Mouse (Mus musculus) heart, embryonic 13.5 days (tissue): ENCODE results near the gene Wdr37. TPM values are rescaled to one million over a fixed set of nuclear protein-coding genes. Genes with fewer than 3 reads are reported as not detected.
A peak's percentile ranks its signal among the peaks of the same experiment; 100 is the strongest.
"Not testable (repeated sequence)": the region's sequence is repeated elsewhere in the genome, so short reads cannot be mapped to it uniquely, and the experiment has no call there.

ENCODE experiments used
- ATAC-seq: fragments of 200-750 bp; cut with Nextera tagmentation; 2 replicates; pipeline ENCODE4 v1.8.0; 2017; ENCODE audit warnings: moderate TSS enrichment; ENCODE audit not compliant: insufficient number of reproducible peaks, low FRiP score, low TSS enrichment; ENCODE audit errors: extremely low read depth
- H3K27ac ChIP-seq: fragments of 300-500 bp; sonication (generic); replicated peaks from 2 replicates; pipeline ENCODE4 v1.5.1; 2015; ENCODE audit warnings: moderate library complexity, mild to moderate bottlenecking, inconsistent platforms
- H3K27me3 ChIP-seq: fragments of 300-500 bp; sonication (generic); replicated peaks from 2 replicates; pipeline ENCODE4 v1.6.1; 2015; ENCODE audit warnings: mild to moderate bottlenecking, inconsistent platforms
- H3K36me3 ChIP-seq: fragments of 300-500 bp; sonication (generic); 2 replicates; pipeline ENCODE4 v1.6.1; 2015; ENCODE audit warnings: mild to moderate bottlenecking, inconsistent platforms
- H3K4me1 ChIP-seq: fragments of 300-500 bp; sonication (generic); 2 replicates; pipeline ENCODE4 v1.6.1; 2015; ENCODE audit warnings: inconsistent platforms
- H3K4me2 ChIP-seq: fragments of 300-500 bp; sonication (generic); 2 replicates; pipeline ENCODE4 v1.6.1; 2015; ENCODE audit warnings: inconsistent platforms, mild to moderate bottlenecking, moderate library complexity
- H3K4me3 ChIP-seq: fragments of 300-500 bp; sonication (generic); 2 replicates; pipeline ENCODE4 v1.5.1; 2015; ENCODE audit warnings: moderate library complexity, mild to moderate bottlenecking, inconsistent platforms
- H3K9ac ChIP-seq: fragments of 300-500 bp; sonication (generic); 2 replicates; pipeline ENCODE4 v1.6.1; 2015; ENCODE audit warnings: inconsistent platforms, mild to moderate bottlenecking, moderate library complexity
- H3K9me3 ChIP-seq: fragments of 300-500 bp; sonication (generic); 2 replicates; pipeline ENCODE4 v1.6.1; 2016; ENCODE audit warnings: inconsistent platforms
- WGBS: fragments of 180-500 bp; shearing (Covaris S2); methylation state at CpG from one replicate; pipeline ENCODE4 v1.1.7; 2015; ENCODE audit warnings: mixed read lengths; 5-methylcytosine and 5-hydroxymethylcytosine counted together
- polyA plus RNA-seq: library from polyadenylated mRNA; unstranded; fragments of >200 nt; fragmentation: Nextera tagmentation; extraction: Ambion mirVana; gene quantifications from 2 replicates; pipeline ENCODE4 v1.2.1, GENCODE M21; 2015

The Wdr37 gene
- polyA plus RNA-seq, 1 experiment from 2014 or later, result 15.6 TPM

DNA sequence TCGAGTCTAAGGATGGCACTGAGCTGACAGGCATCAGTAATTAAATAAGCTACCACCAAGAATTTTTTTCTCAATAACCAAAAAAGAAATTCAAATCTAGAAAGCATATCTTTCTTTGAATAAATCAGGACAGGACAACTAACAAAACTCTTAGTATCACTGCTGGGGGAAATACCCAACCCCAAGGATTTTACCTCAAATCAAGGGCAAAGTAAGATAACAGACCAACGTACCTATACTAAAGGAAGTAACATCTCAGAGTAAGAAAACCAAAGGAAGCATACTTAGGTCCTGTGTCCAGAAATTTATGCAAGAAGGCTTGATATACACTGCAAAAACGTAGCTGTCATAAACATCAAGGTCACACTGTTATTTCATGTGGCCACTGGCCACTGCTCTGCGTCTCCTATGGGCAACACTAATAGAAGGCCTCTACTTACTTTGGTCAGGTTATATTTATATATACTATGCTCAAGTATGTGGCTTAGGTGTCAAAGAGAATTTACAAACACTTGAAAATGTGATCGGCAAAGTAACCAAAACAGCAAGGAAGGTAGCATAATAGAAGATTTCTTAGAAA lies 2.0 kb downstream of the Wdr37 start:
- H3K4me3 ChIP-seq, result peak overlapping the region; percentile 95
- peak overlapping the region; percentile 84 for H3K4me2 ChIP-seq
- no peaks in the 10 kb centered on the region for H3K9me3 ChIP-seq
- H3K36me3 ChIP-seq, result peaks cover 18% of the 10 kb centered on the region
- H3K27me3 ChIP-seq, result no peaks in the 10 kb centered on the region
- WGBS, result 63% methylated on average over 5 of the region's 5 CpGs
- no peak for ATAC-seq
- H3K27ac ChIP-seq, result peak overlapping the region; percentile 99; the same call in 1 of the 2 replicates
- H3K9ac ChIP-seq, result peak overlapping the region; percentile 93
- H3K4me1 ChIP-seq, result peaks cover 17% of the 10 kb centered on the region

DNA sequence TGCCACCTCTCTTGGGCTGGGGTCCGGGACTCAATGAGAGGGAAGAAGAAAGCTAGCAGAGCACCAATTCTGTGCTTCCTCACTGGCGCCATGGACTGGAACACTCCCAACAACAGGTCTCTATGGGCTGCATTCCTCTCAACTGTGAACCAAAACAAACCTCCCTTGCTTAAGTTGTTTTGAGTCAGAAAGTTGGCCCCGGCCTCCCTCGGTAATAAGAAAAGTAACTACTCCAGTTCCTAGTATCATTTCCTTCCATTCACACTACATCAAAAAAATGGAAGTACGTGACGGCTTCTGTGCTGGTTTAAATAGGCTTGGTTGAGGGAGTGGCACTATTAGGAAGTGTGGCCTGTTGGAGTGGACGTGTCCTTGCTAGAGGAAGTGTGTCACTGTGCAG lies 5.1 kb downstream of the Wdr37 start:
- H3K9me3 ChIP-seq, result no peaks in the 10 kb centered on the region
- no peak overlapping the region for H3K27ac ChIP-seq
- H3K36me3 ChIP-seq, result peaks cover 24% of the 10 kb centered on the region
- H3K27me3 ChIP-seq, result no peaks in the 10 kb centered on the region
- no peak for ATAC-seq
- H3K4me3 ChIP-seq, result no peak overlapping the region
- H3K9ac ChIP-seq, result no peak overlapping the region
- 88% methylated on average over 7 of the region's 7 CpGs for WGBS
- H3K4me2 ChIP-seq, result no peak overlapping the region
- H3K4me1 ChIP-seq, result peaks cover 9% of the 10 kb centered on the region

- no peak overlapping the region for H3K9ac ChIP-seq
- H3K27me3 ChIP-seq, result no peaks in the 10 kb centered on the region
- H3K9me3 ChIP-seq, result no peaks in the 10 kb centered on the region
- no peak for ATAC-seq
- peaks cover 7% of the 10 kb centered on the region for H3K4me1 ChIP-seq
- no peak overlapping the region for H3K4me2 ChIP-seq
- H3K36me3 ChIP-seq, result peaks cover 34% of the 10 kb centered on the region
- H3K27ac ChIP-seq, result no peak overlapping the region
- no peak overlapping the region for H3K4me3 ChIP-seq
- WGBS, result 80% methylated on average over 3 of the region's 3 CpGs
Measured at GRCm38 (mm10) chr13:8864990-8865389, 6.7 kb downstream of the Wdr37 start.

- Histone ChIP-seq H3K9ac (no peak overlapping the region), H3K36me3 (peaks cover 42% of the 10 kb centered on the region), H3K4me1 (peaks cover 10% of the 10 kb centered on the region), H3K4me2 (no peak overlapping the region), H3K27me3 (no peaks in the 10 kb centered on the region), H3K27ac (no peak overlapping the region), H3K9me3 (no peaks in the 10 kb centered on the region), H3K4me3 (no peak overlapping the region)
- 78% methylated on average over 9 of the region's 9 CpGs for WGBS
- ATAC-seq, result no peak
Measured at GRCm38 (mm10) chr13:8860861-8861260, 10.8 kb downstream of the Wdr37 start.

- ATAC-seq, result no peak
- WGBS, result 56% methylated on average over 6 of the region's 6 CpGs
Measured at GRCm38 (mm10) chr13:8858453-8858852, 13.3 kb downstream of the Wdr37 start.

GRCm38 (mm10) chr13:8854769-8855168 lies 16.9 kb downstream of the Wdr37 start:
- Histone ChIP-seq H3K9me3 (no peaks in the 10 kb centered on the region), H3K4me1 (peaks cover 10% of the 10 kb centered on the region), H3K27ac (no peak overlapping the region), H3K4me3 (no peak overlapping the region), H3K9ac (no peak overlapping the region), H3K4me2 (no peak overlapping the region), H3K36me3 (peaks cover 56% of the 10 kb centered on the region), H3K27me3 (no peaks in the 10 kb centered on the region)
- WGBS, result 96% methylated on average over 2 of the region's 2 CpGs
- no peak for ATAC-seq

More at GRCm38 (mm10) chr13:8858453-8858852, 13.3 kb downstream of the Wdr37 start:
- Histone ChIP-seq H3K9me3 (no peaks in the 10 kb centered on the region), H3K4me2 (peak overlapping the region; percentile 21), H3K27me3 (no peaks in the 10 kb centered on the region), H3K4me3 (no peak overlapping the region), H3K4me1 (peaks cover 10% of the 10 kb centered on the region), H3K27ac (peak overlapping the region; percentile 46; the same call in 1 of the 2 replicates), H3K36me3 (peaks cover 55% of the 10 kb centered on the region), H3K9ac (no peak overlapping the region)

DNA sequence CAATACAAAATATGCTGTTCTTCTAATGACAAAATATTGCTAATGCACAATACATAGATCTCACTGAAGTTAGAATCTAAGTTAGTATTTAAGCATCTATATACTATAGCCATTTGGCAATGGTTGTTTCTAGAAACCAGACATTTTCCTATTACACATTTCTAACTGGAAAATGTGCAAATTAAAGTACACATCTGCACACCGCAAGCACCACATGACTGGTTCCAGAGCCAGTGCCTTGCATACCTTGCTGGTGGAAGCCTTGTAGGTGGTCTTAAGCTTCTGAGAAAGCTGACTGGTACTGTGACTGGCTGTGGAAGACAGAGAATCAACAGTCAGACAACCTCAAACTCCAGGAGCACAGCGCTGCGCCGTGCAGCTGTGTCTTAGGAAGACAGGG lies 18.3 kb downstream of the Wdr37 start:
- Histone ChIP-seq H3K4me3 (no peak overlapping the region), H3K27ac (no peak overlapping the region), H3K9me3 (no peaks in the 10 kb centered on the region), H3K27me3 (no peaks in the 10 kb centered on the region), H3K4me2 (no peak overlapping the region), H3K9ac (no peak overlapping the region), H3K36me3 (peaks cover 58% of the 10 kb centered on the region), H3K4me1 (peaks cover 2% of the 10 kb centered on the region)
- 97% methylated on average over 4 of the region's 4 CpGs for WGBS
- no peak for ATAC-seq

GRCm38 (mm10) chr13:8849311-8849710 lies 22.4 kb downstream of the Wdr37 start:
- Histone ChIP-seq H3K4me2 (no peak overlapping the region), H3K27ac (no peak overlapping the region), H3K4me3 (no peak overlapping the region), H3K4me1 (no peaks in the 10 kb centered on the region), H3K27me3 (no peaks in the 10 kb centered on the region), H3K9me3 (no peaks in the 10 kb centered on the region), H3K36me3 (peaks cover 69% of the 10 kb centered on the region), H3K9ac (no peak overlapping the region)
- 23% methylated on average over 1 of the region's 1 CpGs for WGBS
- no peak for ATAC-seq

- ATAC-seq, result no peak
- H3K9ac ChIP-seq, result no peak overlapping the region
- WGBS, result 53% methylated on average over 2 of the region's 2 CpGs
- no peaks in the 10 kb centered on the region for H3K4me1 ChIP-seq
- H3K4me3 ChIP-seq, result no peak overlapping the region
- H3K27ac ChIP-seq, result no peak overlapping the region
- H3K9me3 ChIP-seq, result no peaks in the 10 kb centered on the region
- H3K27me3 ChIP-seq, result no peaks in the 10 kb centered on the region
- no peak overlapping the region for H3K4me2 ChIP-seq
- peaks cover 72% of the 10 kb centered on the region for H3K36me3 ChIP-seq
Measured at GRCm38 (mm10) chr13:8847702-8848101, 24.0 kb downstream of the Wdr37 start.

DNA sequence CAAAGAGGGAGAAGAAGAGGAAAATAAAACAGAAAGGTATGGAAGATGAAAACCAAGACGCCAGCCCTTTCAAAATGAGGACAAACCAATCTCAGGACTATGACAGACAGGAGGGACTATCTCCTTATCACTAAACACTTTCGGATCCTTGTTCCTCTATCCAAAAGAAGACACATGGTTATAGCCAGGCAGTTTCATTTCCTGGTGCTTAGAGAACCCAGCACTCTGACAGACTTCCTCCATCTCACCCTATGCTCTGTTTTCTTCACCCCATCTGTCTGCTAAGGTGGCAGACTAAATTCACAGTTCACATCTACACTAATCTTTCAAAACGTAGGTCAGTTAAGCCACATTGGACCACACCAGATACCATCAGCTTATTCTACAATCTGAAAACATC lies 29.4 kb downstream of the Wdr37 start:
- peaks cover 83% of the 10 kb centered on the region for H3K36me3 ChIP-seq
- H3K27me3 ChIP-seq, result no peaks in the 10 kb centered on the region
- no peaks in the 10 kb centered on the region for H3K4me1 ChIP-seq
- WGBS, result 83% methylated on average over 3 of the region's 3 CpGs
- no peak overlapping the region for H3K4me2 ChIP-seq
- no peak overlapping the region for H3K27ac ChIP-seq
- no peak for ATAC-seq
- no peak overlapping the region for H3K9ac ChIP-seq
- no peaks in the 10 kb centered on the region for H3K9me3 ChIP-seq
- no peak overlapping the region for H3K4me3 ChIP-seq

- ATAC-seq, H3K9ac ChIP-seq, H3K4me1 ChIP-seq, H3K4me3 ChIP-seq, H3K4me2 ChIP-seq, H3K9me3 ChIP-seq, H3K27ac ChIP-seq, H3K27me3 ChIP-seq: not testable (repeated sequence)
- H3K36me3 ChIP-seq, result peaks cover 79% of the 10 kb centered on the region
- 85% methylated on average over 7 of the region's 7 CpGs for WGBS
Measured at GRCm38 (mm10) chr13:8841846-8842245, 29.9 kb downstream of the Wdr37 start.

DNA sequence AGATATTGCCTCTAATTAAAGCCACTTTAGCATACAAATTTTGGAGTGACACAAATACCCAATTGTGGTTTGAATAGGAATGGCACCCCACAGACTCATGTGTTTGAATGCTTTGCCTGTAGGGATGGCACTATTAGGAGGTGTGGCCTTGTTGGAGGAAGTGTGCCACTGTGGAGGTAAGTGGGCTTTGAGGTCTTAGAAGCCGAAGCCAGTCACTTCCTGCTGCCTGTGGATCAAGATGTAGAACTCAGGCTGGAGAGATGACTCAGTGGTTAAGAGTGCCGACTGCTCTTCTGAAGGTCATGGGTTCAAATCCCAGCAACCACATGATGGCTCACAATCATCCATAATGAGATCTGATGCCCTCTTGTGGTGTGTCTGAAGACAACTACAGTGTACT lies 30.8 kb downstream of the Wdr37 start:
- Histone ChIP-seq H3K4me1 (no peaks in the 10 kb centered on the region), H3K9me3 (no peaks in the 10 kb centered on the region), H3K27me3 (no peaks in the 10 kb centered on the region), H3K4me3 (no peak overlapping the region), H3K36me3 (peaks cover 80% of the 10 kb centered on the region), H3K9ac (no peak overlapping the region), H3K4me2 (no peak overlapping the region), H3K27ac (peak overlapping the region; percentile 66)
- ATAC-seq, result no peak
- WGBS, result 68% methylated on average over 2 of the region's 2 CpGs
